Mouse (Mus musculus) liver, postnatal 0 days (tissue): ENCODE measurements around the gene Cyp2e1.
A peak's percentile ranks its signal among the peaks of the same experiment; 100 is the strongest.

Experiments
- CTCF ChIP-seq: sonication (generic); IDR thresholded peaks from 2 replicates; pipeline ENCODE4 v1.5.1; 2016; ENCODE audit warnings: antibody characterized with exemption, low read depth
- EP300 ChIP-seq: IDR thresholded peaks from 2 replicates; pipeline ENCODE4 v1.6.1; 2016; ENCODE audit warnings: antibody characterized with exemption, low read depth, mild to moderate bottlenecking

- no peak for TF ChIP-seq CTCF
- TF ChIP-seq EP300 = peak; percentile 40; the same call in 1 of the 2 replicates
Observed at GRCm38 (mm10) chr7:140756151-140756854, 7.2 kb upstream of the Cyp2e1 start.
